Mouse (Mus musculus) MEL (cell line): ENCODE measurements around the gene E130309D02Rik. TPM values are rescaled to one million over a fixed set of nuclear protein-coding genes. Genes with fewer than 3 reads are reported as not detected.

Source experiments
- DNase-seq: peaks from one replicate; pipeline ENCODE4 v3.0.0; 2011; ENCODE audit warnings: low read depth, low spot score
- H3K27ac ChIP-seq: 2 replicates; pipeline ENCODE4 v1.5.1; 2012; ENCODE audit warnings: low read depth, mild to moderate bottlenecking, control low read depth, low read length, moderate library complexity; ENCODE audit not compliant: control insufficient read depth
- H3K27me3 ChIP-seq, 2 experiments: fragments of 150-350 bp in 1 of 2; sonication (generic) in 1 of 2; 2 replicates each; pipeline ENCODE4 v1.6.1; 2012; ENCODE audit warnings: low read length in 2 of 2, mild to moderate bottlenecking in 2 of 2, improper control_type of control experiment in 1 of 2, moderate library complexity in 1 of 2; ENCODE audit not compliant: insufficient read depth in 2 of 2, control insufficient read depth in 1 of 2
- H3K36me3 ChIP-seq, 2 experiments: 2 replicates each; pipeline ENCODE4 v1.6.1; 2012 to 2014; ENCODE audit warnings: low read length in 2 of 2, improper control_type of control experiment in 1 of 2, inconsistent platforms in 1 of 2, mild to moderate bottlenecking in 1 of 2; ENCODE audit not compliant: insufficient read depth in 2 of 2, control insufficient read depth in 1 of 2
- H3K4me1 ChIP-seq, 2 experiments: fragments of 150-350 bp in 1 of 2; sonication (generic) in 1 of 2; 2 replicates each; pipeline ENCODE4 v1.6.1; 2012; ENCODE audit warnings: low read length in 2 of 2, improper control_type of control experiment in 1 of 2, mild to moderate bottlenecking in 1 of 2; ENCODE audit not compliant: insufficient read depth in 2 of 2, control insufficient read depth in 1 of 2
- H3K4me3 ChIP-seq, 2 experiments: fragments of 150-350 bp in 1 of 2; sonication (generic) in 1 of 2; 2 replicates each; pipeline ENCODE4 v1.5.1; 2012; ENCODE audit warnings: low read depth in 2 of 2, low read length in 2 of 2, mild to moderate bottlenecking in 2 of 2, moderate library complexity in 2 of 2, control low read depth in 1 of 2, improper control_type of control experiment in 1 of 2; ENCODE audit not compliant: control insufficient read depth in 1 of 2, insufficient read depth in 1 of 2
- H3K79me2 ChIP-seq: 2 replicates; pipeline ENCODE4 v1.6.1; 2012; ENCODE audit warnings: mild to moderate bottlenecking, low read length, moderate library complexity; ENCODE audit not compliant: control insufficient read depth, poor library complexity, insufficient read depth
- H3K9ac ChIP-seq: 2 replicates; pipeline ENCODE4 v1.6.1; 2012; ENCODE audit warnings: low read depth, mild to moderate bottlenecking, control low read depth, low read length, moderate library complexity; ENCODE audit not compliant: control insufficient read depth, poor library complexity, severe bottlenecking
- H3K9me3 ChIP-seq: fragments of 150-350 bp; sonication (generic); replicated peaks from 2 replicates; pipeline ENCODE4 v1.6.1; 2012; ENCODE audit warnings: mild to moderate bottlenecking, low read length, improper control_type of control experiment, moderate library complexity; ENCODE audit not compliant: insufficient read depth
- BHLHE40 ChIP-seq: IDR thresholded peaks from 2 replicates; pipeline ENCODE4 v1.6.1; 2012; ENCODE audit warnings: low read depth, mild to moderate bottlenecking, inconsistent platforms, low read length, improper control_type of control experiment, borderline replicate concordance
- CHD2 ChIP-seq: IDR thresholded peaks from 2 replicates; pipeline ENCODE4 v1.6.1; 2011; ENCODE audit warnings: low read length, improper control_type of control experiment
- CTCF ChIP-seq, 3 experiments: IDR thresholded peaks in 2 of 3; conservative IDR thresholded peaks in 1 of 3; 2 replicates each; pipeline ENCODE4 v1.5.1; 2011 to 2012; ENCODE audit warnings: low read length in 3 of 3, low read depth in 2 of 3, mild to moderate bottlenecking in 2 of 3, improper control_type of control experiment in 1 of 3, inconsistent platforms in 1 of 3, mixed read lengths in 1 of 3, moderate library complexity in 1 of 3; ENCODE audit not compliant: control insufficient read depth in 1 of 3, insufficient read depth in 1 of 3, poor library complexity in 1 of 3, severe bottlenecking in 1 of 3
- E2F4 ChIP-seq: IDR thresholded peaks from 2 replicates; pipeline ENCODE4 v1.6.1; 2011; ENCODE audit warnings: low read depth, low read length, improper control_type of control experiment, borderline replicate concordance
- ELF1 ChIP-seq: IDR thresholded peaks from 2 replicates; pipeline ENCODE4 v1.6.1; 2014; ENCODE audit warnings: low read depth, mild to moderate bottlenecking, inconsistent platforms, low read length, improper control_type of control experiment, moderate library complexity
- EP300 ChIP-seq, 2 experiments: IDR thresholded peaks; 2 replicates each; pipeline ENCODE4 v1.6.1; 2011; ENCODE audit warnings: improper control_type of control experiment in 2 of 2, low read length in 2 of 2, low read depth in 1 of 2, mild to moderate bottlenecking in 1 of 2
- ETS1 ChIP-seq: IDR thresholded peaks from 2 replicates; pipeline ENCODE4 v1.6.1; 2012; ENCODE audit warnings: low read depth, mild to moderate bottlenecking, inconsistent platforms, low read length, improper control_type of control experiment, moderate library complexity
- GATA1 ChIP-seq: IDR thresholded peaks from 2 replicates; pipeline ENCODE4 v1.6.1; 2011; ENCODE audit warnings: low read depth, low read length, improper control_type of control experiment
- KAT2A ChIP-seq: conservative IDR thresholded peaks from 2 replicates; pipeline ENCODE4 v1.6.1; 2012; ENCODE audit warnings: low read depth, low read length, improper control_type of control experiment, inconsistent platforms
- MAX ChIP-seq: IDR thresholded peaks from 2 replicates; pipeline ENCODE4 v1.6.1; 2011; ENCODE audit warnings: low read length, improper control_type of control experiment
- MAZ ChIP-seq: IDR thresholded peaks from 2 replicates; pipeline ENCODE4 v1.6.1; 2012; ENCODE audit warnings: low read depth, mild to moderate bottlenecking, inconsistent platforms, low read length, improper control_type of control experiment
- MEF2A ChIP-seq: IDR thresholded peaks from 2 replicates; pipeline ENCODE4 v1.6.1; 2014; ENCODE audit warnings: low read depth, mild to moderate bottlenecking, inconsistent platforms, low read length, improper control_type of control experiment; ENCODE audit not compliant: poor library complexity, insufficient replicate concordance, severe bottlenecking; ENCODE audit errors: extremely low read depth
- MXI1 ChIP-seq: IDR thresholded peaks from 2 replicates; pipeline ENCODE4 v1.6.1; 2011; ENCODE audit warnings: mild to moderate bottlenecking, low read depth, low read length, improper control_type of control experiment
- MYB ChIP-seq: IDR thresholded peaks from 2 replicates; pipeline ENCODE4 v1.6.1; 2011; ENCODE audit warnings: mild to moderate bottlenecking, low read depth, low read length, improper control_type of control experiment
- MYC ChIP-seq: IDR thresholded peaks from 2 replicates; pipeline ENCODE4 v1.6.1; 2011; ENCODE audit warnings: low read depth, mild to moderate bottlenecking, low read length, improper control_type of control experiment, moderate library complexity
- NELFE ChIP-seq: IDR thresholded peaks from 2 replicates; pipeline ENCODE4 v1.6.1; 2011; ENCODE audit warnings: low read depth, low read length, improper control_type of control experiment
- SIN3A ChIP-seq: IDR thresholded peaks from 2 replicates; pipeline ENCODE4 v1.6.1; 2012; ENCODE audit warnings: low read length, improper control_type of control experiment, inconsistent platforms
- SMC3 ChIP-seq: IDR thresholded peaks from 2 replicates; pipeline ENCODE4 v1.6.1; 2011; ENCODE audit warnings: low read depth, low read length, improper control_type of control experiment
- TAL1 ChIP-seq: IDR thresholded peaks from 2 replicates; pipeline ENCODE4 v1.6.1; 2012; ENCODE audit warnings: mild to moderate bottlenecking, inconsistent platforms, low read length, moderate library complexity, mixed read lengths
- UBTF ChIP-seq: IDR thresholded peaks from 2 replicates; pipeline ENCODE4 v1.6.1; 2012; ENCODE audit warnings: low read depth, mild to moderate bottlenecking, inconsistent platforms, low read length, improper control_type of control experiment, moderate library complexity, borderline replicate concordance; ENCODE audit not compliant: insufficient read depth
- USF2 ChIP-seq, 2 experiments: IDR thresholded peaks; 2 replicates each; pipeline ENCODE4 v1.6.1; 2011 to 2012; ENCODE audit warnings: improper control_type of control experiment in 2 of 2, low read length in 2 of 2, borderline replicate concordance in 1 of 2, inconsistent platforms in 1 of 2, low read depth in 1 of 2, mild to moderate bottlenecking in 1 of 2; ENCODE audit not compliant: insufficient read depth in 1 of 2
- ZKSCAN1 ChIP-seq: IDR thresholded peaks from 2 replicates; pipeline ENCODE4 v1.6.1; 2012; ENCODE audit warnings: low read depth, mild to moderate bottlenecking, inconsistent platforms, low read length, improper control_type of control experiment, moderate library complexity
- ZMIZ1 ChIP-seq: IDR thresholded peaks from 2 replicates; pipeline ENCODE4 v1.6.1; 2012; ENCODE audit warnings: low read depth, mild to moderate bottlenecking, inconsistent platforms, low read length, improper control_type of control experiment, moderate library complexity
- polyA plus RNA-seq, 2 experiments: library from polyadenylated mRNA; stranded (reverse) in 1 of 2; unstranded in 1 of 2; fragments of >175 nt in 1 of 2; fragments of >200 nt in 1 of 2; gene quantifications; 2 replicates each; pipeline versions ENCODE4 v1.2.1 to v1.2.4; 2012; ENCODE audit warnings: low replicate concordance in 2 of 2, low read depth in 1 of 2; ENCODE audit not compliant: insufficient read length in 2 of 2, insufficient read depth in 1 of 2, missing spikeins in 1 of 2
- total RNA-seq: library from RNA; depleted of rRNA; stranded (reverse); fragments of 300-350 nt; gene quantifications from 2 replicates; pipeline ENCODE4 v1.2.3, GENCODE M21; 2012

The E130309D02Rik gene
- total and polyA plus RNA-seq, 3 experiments: 59.3 to 92.4 TPM; not detected in 1

- H3K36me3 ChIP-seq: no peaks in the 10 kb centered on the region
- H3K4me1 ChIP-seq: no peaks in the 10 kb centered on the region
- no peak for DNase-seq
- no peaks in the 10 kb centered on the region for H3K9me3 ChIP-seq
- TF ChIP-seq MYC: no peak
- no peak for TF ChIP-seq CHD2
- TF ChIP-seq E2F4: no peak
- no peak for TF ChIP-seq SMC3
- TF ChIP-seq ELF1: no peak
- no peak for TF ChIP-seq KAT2A
- TF ChIP-seq ETS1: no peak
- TF ChIP-seq USF2 (IDR thresholded peaks at IDR 0.05; ENCODE audit: borderline replicate concordance in 1 of 2, insufficient read depth in 1 of 2, low read depth in 1 of 2, low read length in 2 of 2): no peak
- TF ChIP-seq ZKSCAN1: no peak
- no peak for TF ChIP-seq CTCF (IDR thresholded peaks at IDR 0.05 in 2 of 3, conservative IDR thresholded peaks at IDR 0.05 in 1 of 3; ENCODE audit: control insufficient read depth in 1 of 3, insufficient read depth in 1 of 3, low read depth in 2 of 3, low read length in 3 of 3, poor library complexity in 1 of 3, severe bottlenecking in 1 of 3)
- TF ChIP-seq SIN3A: no peak
- TF ChIP-seq MEF2A: no peak
- TF ChIP-seq UBTF: no peak
- TF ChIP-seq BHLHE40: no peak
- no peak overlapping the region for H3K9ac ChIP-seq
- H3K27me3 ChIP-seq: no peaks in the 10 kb centered on the region
- no peaks in the 10 kb centered on the region for H3K79me2 ChIP-seq
- no peak overlapping the region for H3K27ac ChIP-seq
- no peak overlapping the region for H3K4me3 ChIP-seq
Measured at GRCm38 (mm10) chr5:143356017-143356416, 40.9 kb upstream of the E130309D02Rik start.

GRCm38 (mm10) chr5:143346367-143346766, 31.2 kb upstream of the E130309D02Rik start:
- H3K36me3 ChIP-seq: no peaks in the 10 kb centered on the region
- H3K9ac ChIP-seq: no peak overlapping the region
- H3K9me3 ChIP-seq: no peaks in the 10 kb centered on the region
- H3K4me1 ChIP-seq: no peaks in the 10 kb centered on the region
- H3K4me3 ChIP-seq: no peak overlapping the region
- no peak for DNase-seq
- peaks cover 0 to 5% of the 10 kb centered on the region in 2 experiments; a peak in 3 of 4 replicates for H3K27me3 ChIP-seq
- H3K79me2 ChIP-seq: no peaks in the 10 kb centered on the region
- no peak overlapping the region for H3K27ac ChIP-seq
- TF ChIP-seq MAZ: no peak
- no peak for TF ChIP-seq MXI1
- TF ChIP-seq SMC3: no peak
- no peak for TF ChIP-seq EP300 (IDR thresholded peaks at IDR 0.05; ENCODE audit: low read depth in 1 of 2, low read length in 2 of 2)
- TF ChIP-seq CHD2: no peak
- TF ChIP-seq SIN3A: no peak
- TF ChIP-seq GATA1: no peak
- TF ChIP-seq ZMIZ1: no peak
- no peak for TF ChIP-seq ELF1
- TF ChIP-seq TAL1: no peak
- TF ChIP-seq ZKSCAN1: no peak
- no peak for TF ChIP-seq ETS1
- no peak for TF ChIP-seq BHLHE40
- TF ChIP-seq MAX: no peak
- TF ChIP-seq MYB: no peak
- no peak for TF ChIP-seq CTCF (IDR thresholded peaks at IDR 0.05 in 2 of 3, conservative IDR thresholded peaks at IDR 0.05 in 1 of 3; ENCODE audit: control insufficient read depth in 1 of 3, insufficient read depth in 1 of 3, low read depth in 2 of 3, low read length in 3 of 3, poor library complexity in 1 of 3, severe bottlenecking in 1 of 3)
- no peak for TF ChIP-seq NELFE
- TF ChIP-seq, all 39 proteins: peak for 0
